In genomic region chr11:88996427-88996826, GRCm38 (mm10) we compare ENCODE assay signal across 11 mouse cellular contexts. TPM values are rescaled to one million over a fixed set of nuclear protein-coding genes. Genes with fewer than 3 reads are reported as not detected.
DNase-seq lines count a peak whose midpoint lies in the region; ATAC-seq and TF ChIP-seq lines count a peak whose summit lies in the region.
"Had no signal": no experiment of that assay in that cellular context is flagged by ENCODE, and none has a peak within 500 bp of the region (broad histone marks: within the 10 kb centered on the region; RNA-seq: fewer than 3 reads in every experiment).

No protein-coding gene starts in this region.

- in situ Hi-C loops in ES-E14 (cut with MboI; ENCODE audit: low sequenced_read_pairs in 2 of 2, unreplicated experiment in 2 of 2): no loop called here

- no peaks in the 10 kb centered on the region for H3K27me3 ChIP-seq in E14TG2a.4 (ENCODE audit: insufficient read depth, low read length)
- no peaks in the 10 kb centered on the region for H3K27me3 ChIP-seq in heart, embryonic 11.5 days (ENCODE audit: control insufficient read depth, insufficient read depth, low read length)
- H3K27me3 ChIP-seq: liver, embryonic 13.5 days had no signal

- WGBS in heart, embryonic 11.5 days (ENCODE audit: insufficient replicate concordance): 66% methylated on average over 7 of the region's 7 CpGs
- WGBS in lung, adult 2 months: 23% methylated on average over 7 of the region's 7 CpGs

- DNase-seq in ES-E14 (ENCODE audit: low read depth, low spot score): peak; percentile 64
- no peak for DNase-seq in lung, adult 2 months
- DNase-seq in adrenal gland, postnatal 10 days: no peak
- no peak for DNase-seq in left cerebral cortex, adult 11 months (ENCODE audit: low spot score)
- DNase-seq in c-Kit-positive CD71-positive TER-119-positive erythroid progenitor cells, embryonic 14.5 days (ENCODE audit: low spot score): no peak
- DNase-seq: liver, embryonic 13.5 days had no signal

- peak overlapping the region; percentile 40; the same call in 1 of the 2 replicates for H3K9ac ChIP-seq in ES-E14 (ENCODE audit: insufficient read depth, low read depth, low read length, poor library complexity, severe bottlenecking)
- no peak overlapping the region for H3K9ac ChIP-seq in heart, embryonic 11.5 days (ENCODE audit: low read depth, low read length)
- H3K9ac ChIP-seq: liver, embryonic 13.5 days had no signal

- peaks cover 66% of the 10 kb centered on the region for H3K4me1 ChIP-seq in E14TG2a.4 (replicated peaks; ENCODE audit: low read depth, low read length)
- H3K4me1 ChIP-seq in ES-E14 (ENCODE audit: control insufficient read depth in 2 of 2, insufficient read depth in 2 of 2, low read length in 2 of 2, poor library complexity in 1 of 2): peaks cover 8 to 22% of the 10 kb centered on the region in 2 experiments
- H3K4me1 ChIP-seq in heart, embryonic 11.5 days (ENCODE audit: control insufficient read depth, insufficient read depth, low read length): peaks cover 9% of the 10 kb centered on the region
- H3K4me1 ChIP-seq in lung, adult 2 months (ENCODE audit: control insufficient read depth, insufficient read depth, low read length): peaks cover 11% of the 10 kb centered on the region

- no peak for ATAC-seq in heart, embryonic 11.5 days (replicated peaks; ENCODE audit: insufficient number of reproducible peaks, low FRiP score, low TSS enrichment)
- no peak for ATAC-seq in frontal cortex, adult (ENCODE audit: low TSS enrichment)

- H3K4me3 ChIP-seq in E14TG2a.4 (replicated peaks; ENCODE audit: low read length): peak overlapping the region; percentile 60
- H3K4me3 ChIP-seq in ES-E14 (ENCODE audit: insufficient read depth in 1 of 2, low read depth in 1 of 2, low read length in 2 of 2, poor library complexity in 1 of 2, severe bottlenecking in 1 of 2): peak overlapping the region; percentile 27 to 46
- no peak overlapping the region for H3K4me3 ChIP-seq in heart, embryonic 11.5 days (ENCODE audit: low read depth, low read length)
- H3K4me3 ChIP-seq in lung, adult 2 months (replicated peaks; ENCODE audit: extremely low read depth, low read depth, low read length): peak overlapping the region; percentile 6
- H3K4me3 ChIP-seq: liver, embryonic 13.5 days had no signal

- H3K27ac ChIP-seq in ES-E14 (ENCODE audit: insufficient read depth, low read depth, low read length, poor library complexity, severe bottlenecking): peak overlapping the region; percentile 92
- H3K27ac ChIP-seq in heart, embryonic 11.5 days (ENCODE audit: low read depth, low read length): peak overlapping the region; percentile 32; the same call in 1 of the 2 replicates
- H3K27ac ChIP-seq: liver, embryonic 13.5 days had no signal

- no peak overlapping the region for H3K4me2 ChIP-seq in heart, embryonic 11.5 days
- H3K4me2 ChIP-seq: liver, embryonic 13.5 days had no signal

- no peak for TF ChIP-seq POLR2A in lung, adult 2 months (IDR thresholded peaks at IDR 0.05; ENCODE audit: borderline replicate concordance, extremely low read depth, low read depth, low read length)

- H3K36me3 ChIP-seq in E14TG2a.4 (ENCODE audit: insufficient read depth, low read length): peaks cover 12% of the 10 kb centered on the region
- peaks cover 2% of the 10 kb centered on the region; the same call in 1 of the 2 replicates for H3K36me3 ChIP-seq in ES-E14 (ENCODE audit: control insufficient read depth, insufficient read depth, low read length, poor library complexity, severe bottlenecking)
- no peaks in the 10 kb centered on the region for H3K36me3 ChIP-seq in heart, embryonic 11.5 days (ENCODE audit: control insufficient read depth, insufficient read depth, low read length)

- no peaks in the 10 kb centered on the region for H3K9me3 ChIP-seq in E14TG2a.4 (ENCODE audit: low read length)
- H3K9me3 ChIP-seq in ES-E14 (ENCODE audit: control insufficient read depth, insufficient read depth, low read depth, low read length): no peaks in the 10 kb centered on the region
- no peaks in the 10 kb centered on the region for H3K9me3 ChIP-seq in heart, embryonic 11.5 days (replicated peaks; ENCODE audit: control insufficient read depth, low read length)
- H3K9me3 ChIP-seq: liver, embryonic 13.5 days had no signal

- no peak for TF ChIP-seq CTCF in E14TG2a.4 (conservative IDR thresholded peaks at IDR 0.05; ENCODE audit: low read length)
- TF ChIP-seq CTCF in lung, adult 2 months (IDR thresholded peaks at IDR 0.05; ENCODE audit: insufficient read depth, low read length): no peak

TF ChIP-seq in ES-E14, 5 proteins besides CTCF, POLR2A, EP300 and RAD21:
- TF ChIP-seq ZNF384 (IDR thresholded peaks at IDR 0.05; ENCODE audit: low read depth, low read length): no peak
- no peak for TF ChIP-seq ZC3H11A (IDR thresholded peaks at IDR 0.05; ENCODE audit: borderline replicate concordance, low read depth, low read length)
- no peak for TF ChIP-seq HCFC1 (IDR thresholded peaks at IDR 0.05; ENCODE audit: borderline replicate concordance, insufficient read depth, low read length)
- TF ChIP-seq MAFK (IDR thresholded peaks at IDR 0.05; ENCODE audit: insufficient read depth, low read depth, low read length): no peak
- no peak for TF ChIP-seq CHD2 (IDR thresholded peaks at IDR 0.05; ENCODE audit: low read depth, low read length)

RNA-seq across cellular contexts. Expression of gene Trim25, which starts 2.7 kb away (rescaled TPM):
- 37.8 TPM in 2 replicates for total RNA-seq in ES-E14 (2012; rRNA removed)
- polyA plus RNA-seq in heart, embryonic 11.5 days (2014; fragmentation: Nextera tagmentation; extraction: Ambion mirVana): 9.4 and 14.9 TPM in 2 replicates
- 51.5 and 52.9 TPM in 2 replicates for polyA plus RNA-seq in lung, adult 2 months (2012; rRNA removed)
- total RNA-seq in adrenal gland, postnatal 10 days (2021): 10 to 100 TPM; 84.3 to 86.7 TPM

RNA-seq across cellular contexts. Expression of gene Coil, which starts 26.4 kb away (rescaled TPM):
- total RNA-seq in ES-E14 (2012; rRNA removed): 28.8 and 37.8 TPM in 2 replicates
- polyA plus RNA-seq in heart, embryonic 11.5 days (2014; fragmentation: Nextera tagmentation; extraction: Ambion mirVana): 8.5 and 9.0 TPM in 2 replicates
- polyA plus RNA-seq in lung, adult 2 months (2012; rRNA removed): 3.5 and 4.0 TPM in 2 replicates
- 10 to 100 TPM in 1 of 2 experiments, 1 to 10 TPM in 1; 9.1 to 10.9 TPM for total RNA-seq in adrenal gland, postnatal 10 days (2021)

RNA-seq across cellular contexts. Expression of gene Elobl, which starts 29.7 kb away (rescaled TPM):
- total RNA-seq in ES-E14 (2012; rRNA removed): 0.95 and 1.6 TPM in 2 replicates
- polyA plus RNA-seq in heart, embryonic 11.5 days (2014; fragmentation: Nextera tagmentation; extraction: Ambion mirVana): not detected in 2 replicates
- 0.97 and 1.3 TPM in 2 replicates for polyA plus RNA-seq in lung, adult 2 months (2012; rRNA removed)
- total RNA-seq in adrenal gland, postnatal 10 days (2021): not detected
- total RNA-seq: layer of hippocampus, adult 8-10 months had no signal
- polyA plus RNA-seq: liver, embryonic 13.5 days; neural tube, embryonic 14.5 days had no signal

RNA-seq across cellular contexts. Expression of gene Scpep1, which starts 41.2 kb away (rescaled TPM):
- 140 and 208 TPM in 2 replicates for total RNA-seq in ES-E14 (2012; rRNA removed)
- 51.2 and 58.0 TPM in 2 replicates for polyA plus RNA-seq in heart, embryonic 11.5 days (2014; fragmentation: Nextera tagmentation; extraction: Ambion mirVana)
- 17.7 and 28.1 TPM in 2 replicates for polyA plus RNA-seq in lung, adult 2 months (2012; rRNA removed)
- 100 to 1,000 TPM; 116 to 118 TPM for total RNA-seq in adrenal gland, postnatal 10 days (2021)
